Comparison of ENCODE assay signal across 20 mouse cellular contexts in the genomic region with DNA sequence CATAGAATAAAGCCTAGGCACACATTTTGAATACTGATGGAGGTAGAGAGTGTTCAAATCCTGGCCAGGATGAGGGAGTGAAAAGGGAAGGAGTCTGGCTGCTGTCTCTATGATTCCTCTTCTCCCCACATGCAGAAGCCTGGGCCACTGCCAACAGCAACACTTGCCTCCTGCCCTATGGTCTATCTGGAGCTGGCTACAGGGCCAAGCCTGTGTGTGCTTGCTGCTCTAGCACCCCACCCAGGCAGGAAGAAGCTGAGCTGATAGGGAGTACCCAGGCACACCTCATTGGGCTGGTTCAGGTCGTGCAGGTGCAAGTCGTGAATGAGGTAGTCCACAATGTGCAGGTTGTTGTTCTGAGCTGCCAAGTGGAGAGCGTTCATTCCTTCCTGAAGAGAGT. TPM values are rescaled to one million over a fixed set of nuclear protein-coding genes. Genes with fewer than 3 reads are reported as not detected.
DNase-seq lines count a peak whose midpoint lies in the region; ATAC-seq and TF ChIP-seq lines count a peak whose summit lies in the region.
"Had no signal": no experiment of that assay in that cellular context is flagged by ENCODE, and none has a peak within 500 bp of the region (broad histone marks: within the 10 kb centered on the region; RNA-seq: fewer than 3 reads in every experiment).

No protein-coding gene starts in this region.

- H3K4me2 ChIP-seq in heart, embryonic 11.5 days, result no peak overlapping the region
- H3K4me2 ChIP-seq in stomach, postnatal 0 days (replicated peaks; ENCODE audit: low read depth), result no peak overlapping the region
- H3K4me2 ChIP-seq in liver, embryonic 12.5 days, result no peak overlapping the region
- H3K4me2 ChIP-seq: heart, embryonic 13.5 days had no signal

- no peak overlapping the region for H3K27ac ChIP-seq in heart, embryonic 10.5 days
- H3K27ac ChIP-seq in heart, embryonic 11.5 days (ENCODE audit: low read depth, low read length), result no peak overlapping the region
- peak overlapping the region; percentile 76 for H3K27ac ChIP-seq in stomach, postnatal 0 days (replicated peaks)
- H3K27ac ChIP-seq in liver, embryonic 12.5 days, result no peak overlapping the region
- H3K27ac ChIP-seq: forebrain, embryonic 10.5 days; heart, embryonic 13.5 days had no signal

- no peak overlapping the region for H3K9ac ChIP-seq in heart, embryonic 11.5 days (ENCODE audit: low read depth, low read length)
- H3K9ac ChIP-seq in stomach, postnatal 0 days (ENCODE audit: low read length), result no peak overlapping the region
- H3K9ac ChIP-seq in liver, embryonic 12.5 days, result no peak overlapping the region
- H3K9ac ChIP-seq: heart, embryonic 13.5 days had no signal

- TF ChIP-seq EP300 in stomach, postnatal 0 days (optimal IDR thresholded peaks at IDR 0.05), result no peak

- H3K4me1 ChIP-seq in heart, embryonic 10.5 days, result no peaks in the 10 kb centered on the region
- no peaks in the 10 kb centered on the region for H3K4me1 ChIP-seq in heart, embryonic 11.5 days (ENCODE audit: control insufficient read depth, insufficient read depth, low read length)
- H3K4me1 ChIP-seq in stomach, postnatal 0 days (replicated peaks; ENCODE audit: control insufficient read depth, insufficient read depth), result no peaks in the 10 kb centered on the region
- H3K4me1 ChIP-seq in liver, embryonic 12.5 days, result no peaks in the 10 kb centered on the region
- H3K4me1 ChIP-seq: forebrain, embryonic 10.5 days had no signal

- WGBS in heart, embryonic 10.5 days, result 72% methylated on average over 3 of the region's 3 CpGs
- WGBS in heart, embryonic 11.5 days (ENCODE audit: insufficient replicate concordance), result 67% methylated on average over 3 of the region's 3 CpGs
- 63% methylated on average over 3 of the region's 3 CpGs for WGBS in stomach, postnatal 0 days
- WGBS in liver, embryonic 12.5 days (ENCODE audit: insufficient replicate concordance), result 57% methylated on average over 3 of the region's 3 CpGs

- H3K4me3 ChIP-seq in heart, embryonic 10.5 days, result no peak overlapping the region
- H3K4me3 ChIP-seq in heart, embryonic 11.5 days (ENCODE audit: low read depth, low read length), result no peak overlapping the region
- no peak overlapping the region for H3K4me3 ChIP-seq in stomach, postnatal 0 days (ENCODE audit: low read depth, low read length)
- no peak overlapping the region for H3K4me3 ChIP-seq in liver, embryonic 12.5 days
- H3K4me3 ChIP-seq: forebrain, embryonic 10.5 days; heart, embryonic 13.5 days had no signal

- H3K27me3 ChIP-seq in heart, embryonic 10.5 days (ENCODE audit: insufficient read depth, poor library complexity, severe bottlenecking), result no peaks in the 10 kb centered on the region
- no peaks in the 10 kb centered on the region for H3K27me3 ChIP-seq in heart, embryonic 11.5 days (ENCODE audit: control insufficient read depth, insufficient read depth, low read length)
- H3K27me3 ChIP-seq in stomach, postnatal 0 days (ENCODE audit: control insufficient read depth, insufficient read depth, low read length), result no peaks in the 10 kb centered on the region
- H3K27me3 ChIP-seq in liver, embryonic 12.5 days (replicated peaks), result no peaks in the 10 kb centered on the region
- H3K27me3 ChIP-seq: heart, embryonic 13.5 days; Patski had no signal

- TF ChIP-seq CTCF in stomach, postnatal 0 days (IDR thresholded peaks at IDR 0.05; ENCODE audit: low read depth), result peak; percentile 30; the same call in 1 of the 2 replicates

- peak; percentile 63 for DNase-seq in heart, embryonic 10.5 days (ENCODE audit: low spot score)
- peak; percentile 37 to 75 for DNase-seq in urinary bladder, adult 18-20 months (ENCODE audit: low spot score in 2 of 2)
- DNase-seq in urinary bladder, adult 2 months (ENCODE audit: low spot score), result no peak
- DNase-seq in heart, postnatal 25 days (ENCODE audit: low spot score), result peak; percentile 4
- DNase-seq in stomach, postnatal 0 days (ENCODE audit: low spot score), result peak; percentile 82
- DNase-seq: cerebellum, adult 18-20 months; spleen, adult 18-20 months; thymus, adult 2 months had no signal

- no peak for ATAC-seq in heart, embryonic 11.5 days (replicated peaks; ENCODE audit: insufficient number of reproducible peaks, low FRiP score, low TSS enrichment)
- peak; percentile 96 for ATAC-seq in stomach, postnatal 0 days (ENCODE audit: low FRiP score, low TSS enrichment)
- no peak for ATAC-seq in liver, embryonic 12.5 days
- ATAC-seq: CD4-positive, CD25-positive, alpha-beta regulatory T cell, adult 4 months; Patski had no signal

- H3K9me3 ChIP-seq in heart, embryonic 10.5 days, result no peaks in the 10 kb centered on the region
- H3K9me3 ChIP-seq in heart, embryonic 11.5 days (replicated peaks; ENCODE audit: control insufficient read depth, low read length), result no peaks in the 10 kb centered on the region
- H3K9me3 ChIP-seq in stomach, postnatal 0 days (ENCODE audit: control insufficient read depth, low read length), result no peaks in the 10 kb centered on the region
- no peaks in the 10 kb centered on the region for H3K9me3 ChIP-seq in liver, embryonic 12.5 days (replicated peaks)
- H3K9me3 ChIP-seq: forebrain, embryonic 10.5 days; heart, embryonic 13.5 days had no signal

- intact Hi-C loops in heart, postnatal 25 days (cut with DNase I), result no loop called here

- no peaks in the 10 kb centered on the region for H3K36me3 ChIP-seq in heart, embryonic 10.5 days
- no peaks in the 10 kb centered on the region for H3K36me3 ChIP-seq in heart, embryonic 11.5 days (ENCODE audit: control insufficient read depth, insufficient read depth, low read length)
- no peaks in the 10 kb centered on the region for H3K36me3 ChIP-seq in stomach, postnatal 0 days (ENCODE audit: control insufficient read depth, insufficient read depth, low read length)
- H3K36me3 ChIP-seq in liver, embryonic 12.5 days, result no peaks in the 10 kb centered on the region
- H3K36me3 ChIP-seq: forebrain, embryonic 10.5 days; heart, embryonic 13.5 days had no signal

RNA-seq across cellular contexts. Expression of gene Ankdd1b, which starts 16.7 kb away (rescaled TPM):
- 0.24 and 0.31 TPM in 2 replicates for polyA plus RNA-seq in heart, embryonic 10.5 days (2016; fragmentation: Nextera tagmentation; extraction: Ambion mirVana)
- polyA plus RNA-seq in heart, embryonic 11.5 days (2014; fragmentation: Nextera tagmentation; extraction: Ambion mirVana), result 0.30 and 0.31 TPM in 2 replicates
- 1.7 and 2.3 TPM in 2 replicates for polyA plus RNA-seq in urinary bladder, adult 2 months (2012; rRNA removed)
- under 1 TPM; 0.21 to 0.36 TPM for total RNA-seq in heart, postnatal 25 days (2021)
- polyA plus RNA-seq in stomach, postnatal 0 days (2015; fragmentation: Nextera tagmentation; extraction: Ambion mirVana), result 6.8 and 7.1 TPM in 2 replicates
- not detected in 2 replicates for polyA plus RNA-seq in liver, embryonic 12.5 days (2016; fragmentation: Nextera tagmentation; extraction: Ambion mirVana)
- total RNA-seq: monocyte, adult 5-6 weeks; neutrophil, adult 5-6 weeks had no signal
- polyA plus RNA-seq: CD4-positive, CD25-positive, alpha-beta regulatory T cell, adult 4 months; forebrain, embryonic 10.5 days had no signal

RNA-seq across cellular contexts. Expression of gene Gm17622, which starts 36.2 kb away (rescaled TPM):
- polyA plus RNA-seq in heart, embryonic 10.5 days (2016; fragmentation: Nextera tagmentation; extraction: Ambion mirVana), result not detected in 2 replicates
- not detected in 2 replicates for polyA plus RNA-seq in heart, embryonic 11.5 days (2014; fragmentation: Nextera tagmentation; extraction: Ambion mirVana)
- polyA plus RNA-seq in urinary bladder, adult 2 months (2012; rRNA removed), result not detected in 2 replicates
- total RNA-seq in heart, postnatal 25 days (2021), result not detected
- polyA plus RNA-seq in stomach, postnatal 0 days (2015; fragmentation: Nextera tagmentation; extraction: Ambion mirVana), result not detected in 2 replicates
- not detected in 2 replicates for polyA plus RNA-seq in liver, embryonic 12.5 days (2016; fragmentation: Nextera tagmentation; extraction: Ambion mirVana)
- total RNA-seq: adrenal gland, postnatal 4 days; layer of hippocampus, adult 8-10 months; megakaryocyte progenitor cell, adult 5-6 weeks; monocyte, adult 5-6 weeks; neutrophil, adult 5-6 weeks had no signal
- polyA plus RNA-seq: CD4-positive, CD25-positive, alpha-beta regulatory T cell, adult 4 months; forebrain, embryonic 10.5 days; heart, embryonic 13.5 days; limb, embryonic 14.5 days; Patski; thymus, adult 2 months had no signal
